Mouse (Mus musculus) CD4-positive naive resting alpha-beta T cell, adult 76 days (primary cell): ENCODE data around the gene Hmbs. TPM values are rescaled to one million over a fixed set of nuclear protein-coding genes. Genes with fewer than 3 reads are reported as not detected.

Experiments
- total RNA-seq: library from RNA; stranded (reverse); gene quantifications from one replicate; pipeline ENCODE4 v1.2.4, GENCODE M21; 2023

Hmbs gene
- 18.1 TPM for total RNA-seq

DNA sequence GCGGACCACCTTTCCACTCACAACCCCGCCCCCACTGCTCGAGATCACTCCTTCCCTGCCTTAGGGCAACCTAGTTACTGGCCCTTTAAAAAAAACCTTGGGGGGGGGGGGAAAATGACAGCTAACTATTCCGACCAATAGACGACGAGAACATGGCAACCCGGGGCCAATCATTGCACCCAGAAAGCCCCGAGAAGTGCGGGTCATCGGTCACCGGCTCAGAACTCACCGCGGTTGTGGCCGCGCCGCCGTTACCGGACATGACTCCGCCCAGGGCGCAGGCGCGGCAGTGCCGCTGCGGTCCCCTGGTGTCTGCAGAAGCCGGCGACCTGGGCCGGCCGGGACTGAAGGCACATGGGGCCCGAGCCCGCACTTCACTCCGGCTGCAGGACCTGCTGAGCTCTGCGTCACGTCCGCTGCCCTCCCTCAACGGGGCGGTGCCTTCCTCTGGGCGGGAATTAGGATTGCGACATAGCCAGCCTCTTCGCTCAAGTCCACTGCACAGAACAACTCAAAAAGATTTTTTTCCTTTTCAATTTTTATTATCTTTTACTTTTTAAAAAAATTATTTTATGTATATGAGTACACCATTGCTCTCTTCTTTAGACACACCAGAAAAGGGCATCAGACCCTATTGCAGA is at the start of gene Hmbs:
Hmbs (minus strand) TSS at position 448 of the 641 bp plus-strand sequence.

DNA sequence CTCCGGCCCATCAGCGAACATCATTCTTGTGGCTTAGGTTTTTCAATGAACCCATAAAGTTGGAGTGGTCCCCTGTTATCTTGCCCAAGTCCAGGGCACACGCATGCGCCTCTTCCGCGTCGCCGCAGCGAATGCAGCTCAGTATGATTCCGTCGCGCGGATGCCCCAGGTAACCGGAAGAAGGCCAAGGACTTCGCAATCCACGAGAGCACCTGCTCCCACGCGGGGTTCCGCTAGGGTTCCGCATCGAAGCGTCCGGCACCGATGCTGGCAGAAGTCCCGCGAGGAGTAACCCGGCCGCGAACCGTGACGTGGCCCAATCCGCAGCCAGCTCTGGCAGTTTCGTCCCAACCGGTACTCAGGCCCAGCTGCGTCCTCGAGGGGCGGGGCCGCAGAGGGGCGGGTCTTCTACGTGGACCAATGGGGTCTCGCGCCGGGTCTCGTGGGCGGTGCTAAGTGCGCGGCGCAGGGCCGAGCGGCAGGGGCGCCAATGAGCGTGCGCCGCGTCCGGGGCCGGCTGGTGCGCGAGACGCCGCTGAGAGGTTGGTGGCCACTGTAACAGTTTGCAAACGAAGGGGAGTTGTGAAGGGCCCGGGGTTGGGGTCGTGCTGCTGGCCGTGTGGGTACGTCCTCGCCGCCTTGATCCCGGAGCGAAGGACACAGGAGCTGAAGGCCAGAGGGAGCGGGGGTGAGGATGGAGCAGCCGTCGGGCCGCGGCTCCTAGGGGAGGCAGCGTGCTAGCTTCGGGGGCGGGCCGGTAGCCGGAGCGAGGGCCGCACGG is 35.2 kb upstream of the Hmbs start, which contains the start of gene Hyou1:
Hyou1 (plus strand) TSS at position 437 of the 781 bp plus-strand sequence.

DNA sequence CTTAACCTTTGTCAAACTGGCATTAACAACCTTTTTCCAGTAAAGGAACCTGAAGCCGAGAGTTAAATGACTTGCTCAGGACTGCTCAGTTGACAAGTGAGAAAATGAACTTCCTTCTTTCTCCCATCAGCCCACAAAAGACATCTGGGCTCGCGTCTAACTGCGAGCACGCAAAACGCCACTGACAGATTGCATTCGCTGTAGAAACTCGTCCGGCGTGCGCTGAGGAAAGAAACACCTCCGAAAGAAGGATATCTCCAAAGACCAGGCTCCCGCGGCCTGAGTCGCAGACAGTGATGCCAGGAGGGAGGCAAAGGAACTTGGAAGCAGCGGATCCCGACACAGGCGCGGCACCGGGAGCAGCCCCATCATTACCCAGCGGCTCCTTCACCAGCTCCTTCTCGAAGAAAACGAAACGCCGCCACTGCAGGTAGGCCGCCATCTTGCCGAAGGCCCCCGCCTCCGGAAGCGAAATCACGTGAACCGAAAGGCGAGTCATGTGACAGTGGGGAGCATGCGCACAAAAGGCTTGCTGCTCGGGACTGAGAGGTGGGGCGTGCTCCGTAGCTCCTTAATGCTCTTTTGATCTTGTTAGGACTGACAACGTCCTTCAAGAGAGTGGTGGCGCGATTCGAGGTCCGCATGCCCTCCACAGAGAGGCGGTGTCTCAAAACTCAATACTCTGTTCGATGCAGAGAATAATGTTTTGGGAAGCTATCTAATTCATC is 17.3 kb upstream of the Hmbs start, which contains the start of gene Vps11:
Vps11 (minus strand) TSS at position 481 of the 728 bp plus-strand sequence.

DNA sequence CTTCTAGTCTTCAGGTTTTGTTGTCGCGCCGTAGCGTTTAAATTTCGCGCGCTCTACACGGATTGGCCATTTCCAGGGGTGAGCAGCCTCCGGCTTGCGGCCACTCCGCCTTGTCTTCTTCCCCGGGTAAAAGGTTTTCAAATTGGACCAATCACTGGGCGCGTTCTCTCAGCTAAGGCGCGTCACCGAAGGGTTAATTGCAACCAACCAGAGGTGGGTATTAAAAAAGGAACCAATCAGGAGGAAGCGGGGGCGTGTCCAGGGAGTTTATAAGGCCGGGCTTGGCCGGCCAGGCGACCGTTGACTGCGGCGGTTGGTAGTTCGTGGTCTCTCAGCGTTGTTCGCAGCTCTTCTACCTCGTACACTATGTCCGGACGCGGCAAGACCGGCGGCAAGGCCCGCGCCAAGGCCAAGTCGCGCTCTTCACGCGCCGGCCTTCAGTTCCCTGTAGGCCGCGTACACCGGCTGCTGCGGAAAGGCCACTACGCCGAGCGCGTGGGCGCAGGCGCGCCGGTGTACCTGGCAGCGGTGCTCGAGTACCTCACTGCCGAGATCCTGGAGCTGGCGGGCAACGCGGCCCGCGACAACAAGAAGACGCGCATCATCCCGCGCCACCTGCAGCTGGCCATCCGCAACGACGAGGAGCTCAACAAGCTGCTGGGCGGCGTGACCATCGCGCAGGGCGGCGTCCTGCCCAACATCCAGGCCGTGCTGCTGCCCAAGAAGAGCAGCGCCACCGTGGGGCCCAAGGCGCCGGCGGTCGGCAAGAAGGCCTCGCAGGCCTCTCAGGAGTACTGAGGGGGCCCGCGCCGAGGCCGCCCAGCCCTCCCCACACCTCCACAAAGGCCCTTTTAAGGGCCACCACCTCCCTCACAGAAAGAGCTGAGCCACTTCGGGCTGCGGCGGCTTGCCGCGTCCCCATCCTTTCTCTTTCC is 9.4 kb downstream of the Hmbs start, which contains the start of gene H2afx:
H2afx (plus strand) TSS at position 299 of the 935 bp plus-strand sequence.

DNA sequence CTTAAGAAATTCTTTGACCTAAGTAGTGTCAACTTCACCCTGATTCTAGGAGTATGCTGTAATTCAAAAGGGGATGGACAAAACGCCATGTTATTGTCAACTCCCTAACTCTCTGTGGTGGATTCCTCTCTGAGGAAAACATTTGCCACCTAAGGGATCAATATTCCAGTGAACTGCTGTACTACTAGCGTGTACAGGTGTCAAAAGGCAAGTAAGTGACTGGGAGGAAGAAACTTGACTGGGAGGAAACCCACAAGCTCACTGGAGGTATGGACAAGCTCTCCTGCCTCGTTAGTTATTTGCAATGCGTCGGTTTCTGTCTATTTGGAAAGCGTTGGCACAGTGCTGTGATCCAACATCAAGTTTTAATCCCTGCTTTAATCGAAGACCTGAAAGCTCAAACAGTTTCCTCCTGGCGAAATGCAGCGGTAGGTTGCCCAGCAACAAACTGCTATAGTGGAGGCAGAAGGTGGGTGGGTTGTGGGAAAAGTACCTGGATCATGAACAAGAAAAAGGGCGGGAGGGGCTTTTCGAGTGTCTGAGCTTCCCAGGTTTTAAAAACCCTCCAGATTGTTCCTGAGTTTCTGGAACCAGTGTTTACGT is 18.2 kb downstream of the Hmbs start, which contains the start of gene Dpagt1:
Dpagt1 (plus strand) TSS at position 252 of the 603 bp plus-strand sequence.

DNA sequence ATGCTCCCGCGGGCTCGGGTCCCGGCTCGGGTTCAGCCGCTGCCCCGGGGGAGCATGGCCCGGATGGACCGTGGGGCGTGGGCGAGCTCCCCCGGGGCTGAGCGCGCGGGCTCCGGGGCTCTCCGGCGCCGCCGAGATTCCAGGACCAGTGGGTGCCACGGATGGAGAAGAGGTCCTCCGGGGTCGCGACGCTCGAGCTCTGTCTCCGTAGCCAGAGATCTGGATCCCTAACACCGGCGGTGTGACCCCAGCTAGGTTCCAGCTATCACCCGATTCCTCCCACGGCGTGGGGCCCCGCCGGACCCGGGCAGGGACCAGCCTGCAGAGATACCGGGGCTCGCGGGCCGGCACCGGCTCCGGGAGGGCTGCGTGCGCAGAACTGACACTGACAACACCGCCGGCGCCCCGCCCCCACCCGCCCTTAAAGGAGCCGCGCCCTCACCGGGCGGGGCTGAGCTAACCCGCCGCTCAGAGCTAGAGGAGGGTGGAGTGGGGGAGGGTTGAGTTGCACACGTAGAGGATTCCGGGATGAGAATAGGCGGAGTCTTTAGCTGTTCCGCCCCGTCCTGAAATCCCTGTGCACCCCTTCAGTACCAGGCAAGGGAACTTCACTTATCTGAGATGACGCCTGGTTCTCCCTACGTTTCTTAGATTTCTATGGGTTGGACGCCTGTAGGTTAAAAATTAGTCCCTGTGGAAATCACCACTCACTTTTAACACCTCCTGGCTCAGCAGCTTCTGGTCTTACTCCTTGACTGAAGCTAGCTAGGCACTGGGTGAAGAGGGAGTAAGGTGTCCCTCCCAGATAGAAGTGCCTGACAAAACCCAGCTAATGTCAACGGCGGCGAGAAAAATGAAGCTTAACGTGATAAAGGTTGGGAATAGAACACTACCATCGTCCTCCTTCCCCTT is 23.9 kb downstream of the Hmbs start, which contains the start of gene C2cd2l:
C2cd2l (minus strand) TSS at position 399 of the 912 bp plus-strand sequence.

DNA sequence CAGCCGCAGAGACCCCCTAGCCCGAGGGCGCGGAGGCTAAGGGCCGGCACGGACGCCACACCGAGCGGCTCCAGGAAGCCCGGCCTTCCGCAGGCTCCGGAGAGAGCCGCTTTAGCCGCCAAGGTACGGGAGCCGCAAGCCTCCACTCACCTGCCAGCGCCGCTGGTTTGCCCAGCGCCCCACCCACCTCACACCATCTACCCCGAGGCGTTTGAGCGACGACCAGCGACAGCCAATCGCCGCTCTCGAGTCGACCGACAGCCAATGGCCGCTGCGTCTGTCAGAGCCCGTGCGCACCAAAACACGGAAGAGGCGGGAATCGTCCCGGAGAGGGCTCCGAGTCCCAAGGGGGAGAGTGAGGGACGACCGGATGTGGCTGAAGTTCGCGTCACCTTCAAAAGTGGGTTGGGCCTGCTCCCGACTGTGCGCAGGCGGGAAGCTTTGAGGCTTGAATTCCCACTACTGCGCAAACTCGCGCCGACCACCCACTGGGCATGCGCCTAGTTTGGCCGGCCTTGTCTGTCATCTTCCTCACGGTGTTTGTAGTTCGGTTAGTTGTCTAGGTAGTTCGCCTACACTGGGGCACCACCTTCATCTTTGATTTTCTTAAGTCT is 38.5 kb downstream of the Hmbs start, which contains the start of gene Hinfp:
Hinfp (minus strand) TSS at position 206 of the 614 bp plus-strand sequence.

DNA sequence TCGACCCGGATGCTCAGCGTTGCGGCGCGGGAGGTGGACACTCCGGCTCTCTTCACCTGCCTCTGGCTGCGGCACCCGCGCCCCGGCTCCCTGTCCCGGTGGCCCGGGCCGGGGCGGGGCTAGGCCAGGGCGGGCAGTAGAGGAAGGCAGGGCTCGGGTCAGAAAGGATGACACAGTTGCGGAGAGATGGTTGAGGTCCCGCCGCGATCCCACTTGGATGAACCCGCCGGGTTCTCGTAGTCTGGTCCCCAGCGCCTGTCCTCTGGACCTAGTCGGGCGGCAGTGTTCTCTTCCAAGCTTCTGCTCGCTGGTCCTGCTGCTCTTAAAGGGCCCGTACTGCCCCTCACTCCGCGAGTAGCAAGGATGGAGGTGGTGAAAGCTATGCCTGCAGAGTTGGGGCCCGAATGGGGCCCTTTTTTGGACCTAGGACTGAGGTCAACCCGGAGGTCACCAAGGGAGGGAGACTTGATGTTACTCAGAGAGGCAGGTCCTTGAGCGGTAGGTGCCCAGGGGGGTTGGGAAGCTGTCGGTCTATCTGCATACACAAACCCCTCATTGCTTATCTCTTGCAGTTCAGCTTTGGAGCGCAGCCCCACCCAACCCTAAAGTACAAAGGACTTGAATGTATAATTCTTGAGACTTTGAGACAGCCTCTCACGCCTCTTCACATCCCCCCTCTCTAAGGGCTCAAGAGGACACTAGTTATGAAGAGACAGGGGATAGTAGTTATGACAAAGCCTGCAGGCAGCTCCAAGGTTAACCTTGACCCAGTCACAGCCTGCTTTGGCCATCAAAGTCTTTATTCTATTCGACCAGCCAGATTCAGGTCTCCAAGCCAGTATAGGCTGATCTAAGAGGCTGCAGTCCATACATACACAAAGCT is 55.7 kb downstream of the Hmbs start, which contains the start of gene Abcg4:
Abcg4 (minus strand) TSS at position 540 of the 883 bp plus-strand sequence.

Other genes with a start within 250 kb of the Hmbs start
- 1.3 TPM for gene Mfrp, start 242.5 kb downstream of the Hmbs start, total RNA-seq
- gene C1qtnf5, start 237.0 kb downstream of the Hmbs start, total RNA-seq = 6.4 TPM
- 0.23 TPM for gene Gm49380, start 230.7 kb downstream of the Hmbs start, total RNA-seq
- gene Rnf26, start 230.7 kb downstream of the Hmbs start, total RNA-seq = 23.1 TPM
- gene Mcam, start 209.8 kb downstream of the Hmbs start, total RNA-seq = 2.8 TPM
- gene Cbl, start 110.2 kb downstream of the Hmbs start, total RNA-seq = 153 TPM
- not detected for gene Ccdc153, start 103.6 kb downstream of the Hmbs start, total RNA-seq
- gene Pdzd3, start 92.8 kb downstream of the Hmbs start, total RNA-seq = not detected
- 7.1 TPM for gene Nlrx1, start 75.6 kb downstream of the Hmbs start, total RNA-seq
- 0.35 TPM for gene Abcg4, start 55.6 kb downstream of the Hmbs start, total RNA-seq
- gene Hinfp, start 38.6 kb downstream of the Hmbs start, total RNA-seq = 47.4 TPM
- gene C2cd2l, start 23.9 kb downstream of the Hmbs start, total RNA-seq = 23.0 TPM
- gene Dpagt1, start 18.2 kb downstream of the Hmbs start, total RNA-seq = 5.8 TPM
- gene H2afx, start 9.5 kb downstream of the Hmbs start, total RNA-seq = 35.0 TPM
- gene Vps11, start 17.4 kb upstream of the Hmbs start, total RNA-seq = 55.9 TPM
- gene Hyou1, start 35.3 kb upstream of the Hmbs start, total RNA-seq = 65.5 TPM
- 13.5 TPM for gene Slc37a4, start 52.6 kb upstream of the Hmbs start, total RNA-seq
- 2,729 TPM for gene Rps25, start 62.9 kb upstream of the Hmbs start, total RNA-seq
- 52.8 TPM for gene Trappc4, start 63.4 kb upstream of the Hmbs start, total RNA-seq
- gene Ccdc84, start 74.3 kb upstream of the Hmbs start, total RNA-seq = 35.9 TPM
- gene Foxr1, start 96.9 kb upstream of the Hmbs start, total RNA-seq = not detected
- not detected for gene Upk2, start 110.7 kb upstream of the Hmbs start, total RNA-seq
- gene Bcl9l, start 138.6 kb upstream of the Hmbs start, total RNA-seq = 159 TPM
- gene Cxcr5, start 217.6 kb upstream of the Hmbs start, total RNA-seq = 26.2 TPM